Mouse (Mus musculus): ENCODE results near the gene Zcchc18. TPM values are rescaled to one million over a fixed set of nuclear protein-coding genes. Genes with fewer than 3 reads are reported as not detected.
"Not testable (repeated sequence)": the region's sequence is repeated elsewhere in the genome, so short reads cannot be mapped to it uniquely, and the experiment has no call there.

The Zcchc18 gene
- 284 and 313 TPM in 2 replicates for polyA plus RNA-seq (2015; fragmentation: Nextera tagmentation; extraction: Ambion mirVana)

DNA sequence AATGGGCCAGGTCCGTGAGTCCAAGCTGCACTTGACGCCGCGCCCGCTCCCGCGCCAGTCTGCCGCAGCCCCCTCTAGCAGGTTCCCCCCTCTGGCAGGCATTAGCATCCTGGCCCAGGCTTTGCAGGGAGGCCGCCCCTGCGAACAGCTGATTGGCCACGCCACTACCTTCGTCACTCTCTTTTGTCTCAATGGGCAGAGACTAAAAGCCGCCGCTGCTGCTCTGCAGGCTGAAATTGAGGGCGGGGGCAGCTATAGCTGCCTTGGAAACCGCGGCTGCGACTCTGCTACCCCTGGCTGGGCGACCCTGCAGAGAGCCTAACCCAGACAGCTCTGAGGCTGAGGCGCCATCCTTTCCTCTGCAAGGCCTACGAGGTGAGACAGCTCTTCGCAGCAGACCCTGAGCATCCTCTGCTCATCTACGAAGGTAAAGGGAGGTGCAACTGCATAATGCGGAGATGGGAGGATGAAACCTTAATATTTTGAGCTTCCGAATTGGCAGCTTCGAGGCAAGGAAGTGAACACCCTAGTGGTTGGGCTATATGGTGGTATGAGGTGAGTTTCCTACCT lies at the start of gene Zcchc18:
TSS of gene Zcchc18 (plus strand) at position 178 of the 570 bp plus-strand sequence.
- WGBS = 15% methylated on average over 26 of the region's 26 CpGs
- Histone ChIP-seq H3K4me3 (peak within 1 kb of the TSS; percentile 53), H3K9me3 (no peaks in the 10 kb centered on the region), H3K4me1 (peaks cover 18% of the 10 kb centered on the region), H3K4me2 (replicated peaks) (peak within 1 kb of the TSS; percentile 52), H3K9ac (replicated peaks) (peak within 1 kb of the TSS; percentile 71), H3K27me3 (no peaks in the 10 kb centered on the region), H3K27ac (replicated peaks) (peak within 1 kb of the TSS; percentile 94), H3K36me3 (no peaks in the 10 kb centered on the region)
- peak; percentile 99 for ATAC-seq (replicated peaks)

- peak; percentile 100 for ATAC-seq (replicated peaks)
- not testable (repeated sequence) for H3K27ac ChIP-seq (replicated peaks); H3K27me3 ChIP-seq; H3K9me3 ChIP-seq; H3K4me1 ChIP-seq; H3K36me3 ChIP-seq
- H3K4me2 ChIP-seq (replicated peaks) = peak overlapping the region; percentile 44
- 27% methylated on average over 13 of the region's 13 CpGs for WGBS
- peak overlapping the region; percentile 28; the same call in 1 of the 2 replicates for H3K9ac ChIP-seq (replicated peaks)
- H3K4me3 ChIP-seq = peak overlapping the region; percentile 45
Measured at GRCm38 (mm10) chrX:136957583-136958279, 35.2 kb upstream of the Zcchc18 start.

DNA sequence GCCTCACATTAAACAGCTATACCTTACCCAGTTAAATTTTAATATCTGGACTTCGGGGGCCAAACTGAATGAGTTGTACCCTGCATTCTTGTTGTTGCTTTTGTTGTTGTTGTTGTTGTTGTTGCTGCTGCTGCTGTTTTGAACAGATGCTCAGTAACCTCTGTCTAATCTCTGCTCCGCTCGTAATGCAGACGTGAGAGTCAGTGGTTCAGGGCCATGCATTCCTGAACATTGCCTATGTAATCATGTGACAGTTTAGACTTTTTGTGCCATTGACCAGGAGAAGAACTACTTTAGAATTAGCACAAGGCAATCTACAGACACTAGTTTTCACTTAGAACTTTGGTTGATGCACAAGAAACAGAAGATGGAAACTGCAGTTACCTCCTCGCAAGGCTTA lies 34.7 kb upstream of the Zcchc18 start:
- not testable (repeated sequence) for H3K27ac ChIP-seq (replicated peaks); H3K9ac ChIP-seq (replicated peaks); H3K9me3 ChIP-seq; H3K27me3 ChIP-seq; H3K4me1 ChIP-seq; H3K36me3 ChIP-seq
- Histone ChIP-seq H3K4me2 (replicated peaks) (peak overlapping the region; percentile 44), H3K4me3 (peak overlapping the region; percentile 45)
- peak; percentile 31; the same call in 1 of the 2 replicates for ATAC-seq (replicated peaks)
- 55% methylated on average over 5 of the region's 5 CpGs for WGBS

- H3K4me2 ChIP-seq (replicated peaks) = no peak overlapping the region
- no peaks in the 10 kb centered on the region for H3K27me3 ChIP-seq
- H3K9me3 ChIP-seq = no peaks in the 10 kb centered on the region
- H3K4me1 ChIP-seq = no peaks in the 10 kb centered on the region
- ATAC-seq (replicated peaks) = no peak
- no peak overlapping the region for H3K27ac ChIP-seq (replicated peaks)
- whole genome bisulfite sequencing = 23% methylated on average over 2 of the region's 2 CpGs
- H3K36me3 ChIP-seq = no peaks in the 10 kb centered on the region
- H3K9ac ChIP-seq (replicated peaks) = no peak overlapping the region
- no peak overlapping the region for H3K4me3 ChIP-seq
Measured at GRCm38 (mm10) chrX:136959688-136960087, 33.3 kb upstream of the Zcchc18 start.

DNA sequence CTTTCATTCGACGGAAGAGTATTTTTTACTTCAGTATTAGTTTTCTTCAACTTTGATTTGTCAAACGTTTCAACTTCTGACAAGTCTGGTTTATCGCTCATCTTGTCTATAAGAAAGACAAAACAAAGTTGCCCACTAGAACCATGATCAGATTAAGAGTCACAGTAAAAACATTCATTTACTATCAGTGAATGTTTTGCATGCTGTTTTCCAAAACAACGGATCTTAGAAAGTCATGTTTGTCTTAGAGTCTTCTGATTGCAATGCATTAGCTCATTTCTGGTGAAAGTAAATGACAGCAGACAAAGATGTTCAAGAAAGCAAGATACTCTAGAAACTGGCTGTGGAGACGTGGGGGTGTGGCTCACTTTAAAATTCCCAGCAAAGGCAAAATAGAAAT lies 17.6 kb upstream of the Zcchc18 start, which contains the start of gene Tmsb15b2:
TSS of gene Tmsb15b2 (minus strand) at position 101 of the 400 bp plus-strand sequence.
- WGBS = 89% methylated on average over 6 of the region's 6 CpGs

DNA sequence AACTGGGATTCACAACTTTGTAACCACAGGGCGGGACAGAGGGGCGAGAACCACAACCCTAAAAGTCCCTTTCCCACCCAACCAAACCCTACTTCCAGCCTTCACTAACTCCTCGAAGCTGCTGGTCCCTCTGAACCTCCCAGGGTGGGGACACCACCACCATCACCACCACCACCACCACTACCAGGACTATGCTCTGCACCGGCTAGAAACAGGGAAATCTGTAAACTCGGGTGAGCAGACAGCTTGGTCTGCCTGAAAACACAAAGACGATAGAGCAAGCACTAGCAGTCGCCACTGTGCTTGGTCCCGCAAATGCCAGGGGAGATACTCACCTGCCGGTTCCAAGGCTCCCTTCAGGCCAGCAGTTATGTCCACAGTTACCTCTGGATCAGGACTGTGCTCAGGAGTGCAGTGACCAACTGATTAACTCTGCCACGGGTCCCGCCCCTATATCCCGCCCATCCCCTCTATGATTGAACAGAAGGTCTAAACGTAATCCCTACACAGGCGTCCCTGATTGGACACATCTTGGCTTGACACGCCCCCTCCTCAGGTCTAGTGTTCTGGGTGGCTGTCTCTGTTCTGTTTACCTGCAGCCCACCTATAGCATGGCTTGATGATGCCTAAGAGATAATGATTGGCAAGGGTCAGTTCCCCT lies 16.4 kb upstream of the Zcchc18 start, which contains the start of the genes Tmsb15l and Tmsb15b1:
TSS of gene Tmsb15l (minus strand) at position 446 of the 661 bp plus-strand sequence.
TSS of gene Tmsb15b1 (minus strand) at position 451 of the 661 bp plus-strand sequence.
- peak; percentile 100 for ATAC-seq (replicated peaks)
- Histone ChIP-seq H3K9me3 (no peaks in the 10 kb centered on the region), H3K9ac (replicated peaks) (peak within 1 kb of the TSS; percentile 46), H3K4me3 (peak within 1 kb of the TSS; percentile 52), H3K4me2 (replicated peaks) (peak within 1 kb of the TSS; percentile 48), H3K27me3 (no peaks in the 10 kb centered on the region), H3K4me1 (no peaks in the 10 kb centered on the region), H3K27ac (replicated peaks) (no peak within 1 kb of the TSS), H3K36me3 (no peaks in the 10 kb centered on the region)
- 32% methylated on average over 15 of the region's 15 CpGs for WGBS

More for the DNA sequence above, 17.6 kb upstream of the Zcchc18 start, which contains the start of gene Tmsb15b2:
- not testable (repeated sequence) for H3K27me3 ChIP-seq; ATAC-seq (replicated peaks); H3K9me3 ChIP-seq; H3K4me1 ChIP-seq; H3K36me3 ChIP-seq; H3K27ac ChIP-seq (replicated peaks)
- H3K9ac ChIP-seq (replicated peaks) = peak within 1 kb of the TSS; percentile 46
- peak within 1 kb of the TSS; percentile 52 for H3K4me3 ChIP-seq
- peak within 1 kb of the TSS; percentile 48 for H3K4me2 ChIP-seq (replicated peaks)

DNA sequence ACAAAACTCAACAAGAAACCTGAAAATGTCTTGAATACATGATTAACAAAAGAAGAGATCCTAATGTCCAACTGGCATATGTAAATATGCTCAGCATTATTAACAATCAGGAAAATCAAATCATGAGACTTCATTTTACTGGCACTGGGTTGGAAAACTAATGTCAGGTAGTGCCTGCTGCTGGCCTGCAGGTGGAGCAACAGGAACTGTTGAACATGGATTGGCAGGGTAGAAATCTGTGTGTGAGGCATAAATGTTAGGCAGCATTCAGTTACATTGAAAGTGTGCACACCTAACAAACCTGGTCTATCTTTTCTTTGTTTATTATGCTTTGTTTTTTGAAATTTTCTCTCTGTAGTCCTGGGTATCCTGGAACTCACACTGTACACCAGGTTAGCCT lies 14.3 kb upstream of the Zcchc18 start:
- Histone ChIP-seq H3K27me3 (no peaks in the 10 kb centered on the region), H3K4me1 (no peaks in the 10 kb centered on the region), H3K4me2 (replicated peaks) (no peak overlapping the region), H3K4me3 (no peak overlapping the region), H3K36me3 (no peaks in the 10 kb centered on the region), H3K27ac (replicated peaks) (no peak overlapping the region), H3K9ac (replicated peaks) (no peak overlapping the region), H3K9me3 (no peaks in the 10 kb centered on the region)
- ATAC-seq (replicated peaks) = no peak

DNA sequence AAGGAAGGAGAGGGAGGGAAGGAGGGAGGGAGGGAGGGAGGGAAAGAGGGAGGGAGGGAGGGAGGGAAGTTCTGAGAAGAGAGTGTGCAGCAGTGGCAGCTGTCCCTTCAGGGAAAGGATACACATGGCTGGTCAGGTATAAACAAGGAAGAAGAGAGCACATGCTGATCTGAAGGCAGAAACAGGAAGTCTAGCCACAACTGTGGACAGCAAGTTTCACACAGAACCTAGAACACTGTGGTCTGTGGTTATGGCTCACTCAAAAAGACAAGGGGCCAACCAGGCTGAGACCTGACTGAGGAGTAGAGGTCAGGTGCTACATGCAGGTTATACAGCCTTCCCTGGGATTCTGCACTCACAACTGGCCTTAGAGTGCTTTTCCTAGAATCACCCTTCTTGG lies 6.9 kb upstream of the Zcchc18 start:
- H3K4me1 ChIP-seq = no peaks in the 10 kb centered on the region
- no peak overlapping the region for H3K4me2 ChIP-seq (replicated peaks)
- no peak overlapping the region for H3K9ac ChIP-seq (replicated peaks)
- no peaks in the 10 kb centered on the region for H3K27me3 ChIP-seq
- no peak overlapping the region for H3K4me3 ChIP-seq
- no peak for ATAC-seq (replicated peaks)
- H3K9me3 ChIP-seq = no peaks in the 10 kb centered on the region
- H3K36me3 ChIP-seq = no peaks in the 10 kb centered on the region
- H3K27ac ChIP-seq (replicated peaks) = no peak overlapping the region

DNA sequence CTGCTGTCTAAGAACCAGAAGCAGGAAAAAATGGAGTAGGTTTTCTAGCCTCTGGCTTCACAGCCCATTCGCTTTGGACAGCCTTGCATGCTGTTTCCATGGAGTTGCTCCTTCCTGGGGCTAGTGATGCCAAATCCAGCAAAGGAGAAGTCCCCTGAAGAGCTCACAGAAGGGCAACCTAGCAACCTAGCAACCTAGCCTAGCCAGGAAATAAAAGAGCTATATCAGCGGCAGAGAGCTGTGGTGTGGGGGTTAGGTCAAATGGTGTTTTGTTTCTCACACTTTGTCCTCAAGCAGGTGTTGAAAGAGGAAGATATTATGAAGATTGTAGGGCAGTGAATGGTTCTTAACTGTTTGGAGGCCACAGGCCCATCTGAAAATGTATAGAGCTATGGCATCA lies 1.7 kb upstream of the Zcchc18 start:
- Histone ChIP-seq H3K9ac (replicated peaks) (no peak overlapping the region), H3K4me3 (no peak overlapping the region)
- 74% methylated on average over 2 of the region's 2 CpGs for WGBS

GRCm38 (mm10) chrX:136992191-136992965 lies 577 bp upstream of the Zcchc18 start:
- ATAC-seq (replicated peaks) = peak; percentile 62
- no peaks in the 10 kb centered on the region for H3K36me3 ChIP-seq
- no peaks in the 10 kb centered on the region for H3K9me3 ChIP-seq
- WGBS = 27% methylated on average over 18 of the region's 19 CpGs
- H3K27me3 ChIP-seq = no peaks in the 10 kb centered on the region
- H3K27ac ChIP-seq (replicated peaks) = peak overlapping the region; percentile 94
- peaks cover 18% of the 10 kb centered on the region for H3K4me1 ChIP-seq
- H3K4me3 ChIP-seq = peak overlapping the region; percentile 53
- peak overlapping the region; percentile 52 for H3K4me2 ChIP-seq (replicated peaks)
- H3K9ac ChIP-seq (replicated peaks) = peak overlapping the region; percentile 71

More for the DNA sequence above, 1.7 kb upstream of the Zcchc18 start:
- peaks cover 18% of the 10 kb centered on the region for H3K4me1 ChIP-seq
- no peak for ATAC-seq (replicated peaks)
- no peak overlapping the region for H3K27ac ChIP-seq (replicated peaks)
- H3K36me3 ChIP-seq = no peaks in the 10 kb centered on the region
- no peaks in the 10 kb centered on the region for H3K27me3 ChIP-seq
- H3K9me3 ChIP-seq = no peaks in the 10 kb centered on the region
- H3K4me2 ChIP-seq (replicated peaks) = 0 out of 2 replicates have a peak overlapping the region, but pooled peaks have one; percentile 52

- H3K4me2 ChIP-seq (replicated peaks) = peak overlapping the region; percentile 52
- H3K27ac ChIP-seq (replicated peaks) = peak overlapping the region; percentile 94
- H3K4me1 ChIP-seq = peaks cover 18% of the 10 kb centered on the region
- no peaks in the 10 kb centered on the region for H3K27me3 ChIP-seq
- peak; percentile 20 for ATAC-seq (replicated peaks)
- H3K9me3 ChIP-seq = no peaks in the 10 kb centered on the region
- peak overlapping the region; percentile 53 for H3K4me3 ChIP-seq
- H3K36me3 ChIP-seq = no peaks in the 10 kb centered on the region
- WGBS = 21% methylated on average over 14 of the region's 14 CpGs
- peak overlapping the region; percentile 71 for H3K9ac ChIP-seq (replicated peaks)
Measured at GRCm38 (mm10) chrX:136993641-136994040, 686 bp downstream of the Zcchc18 start.
